Mouse (Mus musculus) forelimb bud, embryonic 11.5 days (tissue): Measurements from ENCODE around the gene Fv1.

ENCODE experiments used
- DNase-seq: peaks from one replicate; pipeline ENCODE4 v3.0.0-alpha.2; 2012; ENCODE audit warnings: low read depth, low spot score

The Fv1 gene

DNA sequence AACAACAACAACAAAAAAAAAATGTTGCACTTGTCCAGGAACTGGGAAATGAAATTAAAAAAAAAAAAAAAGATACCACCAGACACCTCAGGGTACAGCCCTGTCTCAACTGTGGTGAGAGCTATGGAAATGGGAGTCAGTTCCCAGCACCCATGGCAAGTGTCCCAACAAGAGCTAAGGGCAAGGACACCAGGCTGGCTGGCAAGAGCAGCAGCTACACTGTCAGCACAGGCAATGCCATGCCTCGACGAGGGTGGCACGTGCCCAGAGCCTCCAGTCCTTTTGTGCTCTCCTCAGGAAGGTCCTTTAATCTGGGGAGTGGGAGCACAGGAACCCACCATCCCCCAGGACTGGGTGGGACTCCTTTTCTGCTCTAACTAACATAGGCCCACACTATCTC, 15.4 kb downstream of the Fv1 start:
- no peak for DNase-seq

DNA sequence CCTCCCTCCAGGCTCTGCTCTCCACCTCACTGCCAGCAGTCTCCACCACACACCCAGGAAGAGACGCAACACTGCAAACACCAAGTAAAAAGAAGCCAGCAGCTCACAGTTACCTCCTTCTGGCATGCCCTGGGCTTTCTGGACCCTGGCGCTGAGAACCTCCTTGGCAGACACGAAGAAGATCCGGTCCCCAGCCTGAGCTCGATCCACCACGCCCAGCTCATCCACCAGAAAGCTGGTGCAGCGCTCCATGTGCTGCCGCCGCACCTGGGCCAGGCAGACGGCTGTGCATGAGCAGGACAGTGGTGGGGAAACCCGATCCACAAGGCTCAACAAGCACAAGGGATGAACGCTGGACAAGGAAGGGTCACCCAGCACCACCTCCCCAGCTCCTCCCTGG, 17.4 kb downstream of the Fv1 start:
- no peak for DNase-seq

DNA sequence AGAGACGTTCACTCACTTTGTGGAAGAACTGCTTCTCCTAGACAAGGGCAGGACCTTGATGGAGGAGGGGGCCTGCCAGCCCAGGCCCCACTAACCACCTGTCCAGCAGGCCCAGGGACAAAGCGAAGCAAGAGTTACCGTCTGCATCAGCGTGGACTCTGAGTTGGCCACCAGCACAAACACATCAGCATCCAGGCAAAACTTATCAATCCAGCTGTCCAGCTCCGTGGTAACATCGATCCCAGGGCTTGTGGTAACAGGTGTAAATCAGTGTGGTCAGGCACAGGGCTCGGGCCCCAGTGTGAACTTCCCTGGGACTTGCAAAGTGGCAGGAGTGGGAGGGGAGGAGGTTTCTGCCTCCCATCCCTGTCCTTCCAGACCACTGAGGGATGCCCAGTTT, 18.5 kb downstream of the Fv1 start:
- DNase-seq, result no peak

DNA sequence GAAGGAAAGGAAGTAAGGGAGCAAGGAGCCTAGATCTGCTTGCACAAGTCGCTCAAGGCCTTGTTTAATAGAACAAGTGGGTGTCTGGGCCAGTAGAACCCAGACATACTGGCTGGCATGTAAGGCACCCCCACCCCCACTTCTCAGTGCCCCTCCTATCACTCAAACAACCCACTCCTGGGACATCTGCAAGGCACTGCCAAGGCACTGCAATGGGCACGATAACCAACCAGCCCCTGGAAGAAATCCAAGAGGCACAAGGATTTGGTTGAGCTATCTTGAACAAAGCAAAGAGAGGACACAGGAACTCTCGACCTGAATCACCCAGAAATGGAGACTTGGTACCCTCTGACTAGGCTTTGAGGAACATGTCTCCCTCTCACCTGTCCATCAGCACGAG, 19.5 kb downstream of the Fv1 start:
- DNase-seq, result no peak

DNA sequence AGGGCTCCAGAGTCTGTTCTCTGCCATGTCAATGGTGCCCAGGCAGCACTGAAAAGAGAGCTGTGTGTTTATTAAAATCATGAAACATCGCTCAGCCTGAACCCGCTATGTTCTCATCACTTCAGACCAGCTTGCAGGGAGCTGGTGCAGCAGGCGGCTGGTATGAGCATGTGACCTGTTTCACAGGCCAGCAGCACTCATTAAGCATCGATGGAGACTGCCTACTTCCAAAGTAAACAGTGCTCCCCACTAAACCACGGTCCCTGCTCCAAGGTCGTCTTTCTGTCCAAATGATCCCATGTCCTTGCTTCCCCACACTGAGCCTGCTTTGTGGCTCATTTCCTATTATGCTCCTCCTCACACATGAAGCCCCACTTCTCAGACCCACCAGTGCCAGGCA, 21.6 kb downstream of the Fv1 start:
- no peak for DNase-seq

DNA sequence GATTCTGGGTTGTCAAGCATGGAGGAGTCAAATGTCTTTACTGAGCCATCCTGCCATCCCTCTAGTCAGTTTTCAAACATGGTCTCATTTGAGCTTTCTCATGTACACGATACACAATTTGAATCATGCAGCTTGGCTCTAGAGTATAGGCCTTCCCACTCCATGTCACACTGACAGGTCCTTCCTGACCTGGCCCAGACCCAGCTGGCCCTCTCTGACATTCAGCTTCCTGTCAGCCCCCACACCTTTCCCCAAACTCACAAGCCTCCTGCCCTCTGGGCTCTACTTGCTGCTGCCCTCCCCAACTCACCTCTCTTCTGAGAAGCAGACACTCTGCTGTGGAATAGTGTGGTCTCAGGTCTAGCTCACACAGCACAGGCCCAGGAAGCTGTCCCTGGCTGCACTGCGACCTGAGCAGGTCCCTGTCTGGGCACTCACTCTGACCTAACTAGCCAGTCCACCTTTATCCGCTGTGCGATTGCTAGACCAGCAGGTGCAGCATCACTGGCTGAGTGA, 27.1 kb downstream of the Fv1 start:
- no peak for DNase-seq

DNA sequence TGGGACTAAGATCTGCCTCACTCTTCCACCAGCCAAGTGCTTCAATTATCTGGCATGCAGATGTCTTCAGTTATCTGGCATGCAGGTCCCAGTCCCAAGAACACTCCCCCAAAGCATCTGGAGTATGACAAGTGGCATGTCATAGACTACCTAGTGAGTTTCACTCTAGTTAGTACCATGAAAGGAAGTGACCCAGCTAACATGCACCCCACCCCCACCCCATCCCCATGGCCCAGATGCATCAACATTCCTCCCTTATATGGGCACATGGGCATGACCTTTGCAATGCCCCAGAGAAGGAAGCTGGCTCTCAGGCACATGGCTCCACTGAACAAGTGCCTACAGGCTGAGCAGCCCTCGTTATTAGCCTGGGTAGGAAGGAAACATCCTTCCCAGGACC, 27.6 kb downstream of the Fv1 start:
- DNase-seq, result no peak

DNA sequence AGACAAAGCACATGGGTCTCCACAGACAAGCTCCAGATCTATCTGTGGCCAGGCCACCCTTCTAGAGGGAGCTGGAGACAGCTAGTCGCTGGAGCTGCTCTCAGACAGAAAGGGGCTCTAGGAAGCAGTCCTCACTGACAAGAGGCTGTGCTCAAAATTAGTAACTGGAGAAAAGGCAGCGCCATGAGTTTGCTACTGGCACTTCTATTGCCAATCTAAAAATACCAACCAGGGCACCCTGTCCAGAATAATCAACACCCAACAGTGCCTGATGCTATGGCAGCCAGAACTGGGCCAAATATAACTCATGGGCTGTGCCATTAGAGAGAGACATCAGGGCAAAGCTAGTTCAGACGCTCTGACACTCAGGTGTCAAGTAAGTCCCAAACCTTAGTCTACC, 28.6 kb downstream of the Fv1 start:
- no peak for DNase-seq

DNA sequence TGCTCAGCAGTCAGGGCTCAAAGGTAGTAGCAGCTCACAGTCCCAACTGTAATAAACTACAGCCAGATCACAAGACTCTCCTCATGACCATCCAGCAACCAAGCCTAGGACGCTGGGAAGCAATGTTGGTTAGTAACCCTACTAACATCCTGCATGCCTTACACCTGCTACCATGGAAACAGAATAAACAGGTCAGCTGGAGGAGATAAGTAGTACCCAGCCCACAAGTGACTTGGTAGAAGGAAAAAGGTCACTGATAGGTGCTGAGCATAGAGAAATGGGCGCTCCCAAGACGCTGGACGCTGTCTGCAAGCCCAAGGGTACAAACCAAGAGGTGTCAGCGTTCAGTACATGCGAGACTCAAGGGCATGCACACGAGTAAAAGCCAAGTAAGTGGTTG, 31.7 kb downstream of the Fv1 start:
- no peak for DNase-seq

DNA sequence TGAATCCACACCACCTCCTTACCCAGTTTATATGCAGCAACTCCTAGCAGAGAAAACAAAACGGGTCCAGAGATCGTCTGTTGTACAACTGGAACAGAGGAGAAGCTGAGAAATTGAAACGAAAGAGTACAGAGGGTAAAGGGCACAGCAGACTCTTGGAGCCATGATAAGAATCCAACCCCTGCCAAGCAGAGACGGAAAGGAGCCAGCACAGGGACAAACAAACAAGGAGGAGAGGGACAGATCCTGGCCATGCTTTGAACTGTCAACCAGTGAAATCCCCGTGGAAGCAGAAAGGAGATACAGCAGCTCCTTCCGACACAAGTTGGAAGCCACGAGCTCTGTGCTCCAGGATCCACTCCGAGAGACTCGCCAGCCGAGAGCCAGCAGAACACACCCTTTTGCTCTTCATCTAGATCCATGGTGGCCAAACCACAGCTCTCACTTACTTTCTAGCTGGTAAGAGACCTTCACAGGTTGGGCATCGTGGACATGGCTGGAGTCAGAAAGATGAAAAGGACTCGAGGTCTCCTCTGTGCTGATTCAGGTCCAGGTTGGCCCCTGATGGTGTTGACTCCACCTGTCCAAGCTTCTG, 34.2 kb downstream of the Fv1 start:
- DNase-seq, result no peak

DNA sequence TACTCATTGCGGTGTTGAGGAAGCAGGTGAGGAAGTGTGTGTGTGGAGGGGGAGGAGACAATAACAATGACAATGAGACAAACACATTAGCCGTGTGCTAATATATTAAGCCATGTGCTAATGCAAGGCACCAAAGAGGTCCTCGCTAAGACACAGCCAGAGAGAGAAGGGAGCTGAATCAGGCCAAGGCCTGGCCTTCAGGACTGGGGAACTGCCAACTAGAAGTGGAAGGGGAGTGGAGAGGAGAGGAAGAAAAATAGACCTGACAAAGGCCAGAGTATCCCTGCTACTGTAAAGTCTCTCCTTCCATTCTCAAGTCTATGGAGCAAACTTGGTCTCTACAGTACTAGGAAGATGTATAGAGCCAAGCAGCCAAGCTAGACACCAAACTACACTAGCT, 34.8 kb downstream of the Fv1 start:
- DNase-seq, result no peak

DNA sequence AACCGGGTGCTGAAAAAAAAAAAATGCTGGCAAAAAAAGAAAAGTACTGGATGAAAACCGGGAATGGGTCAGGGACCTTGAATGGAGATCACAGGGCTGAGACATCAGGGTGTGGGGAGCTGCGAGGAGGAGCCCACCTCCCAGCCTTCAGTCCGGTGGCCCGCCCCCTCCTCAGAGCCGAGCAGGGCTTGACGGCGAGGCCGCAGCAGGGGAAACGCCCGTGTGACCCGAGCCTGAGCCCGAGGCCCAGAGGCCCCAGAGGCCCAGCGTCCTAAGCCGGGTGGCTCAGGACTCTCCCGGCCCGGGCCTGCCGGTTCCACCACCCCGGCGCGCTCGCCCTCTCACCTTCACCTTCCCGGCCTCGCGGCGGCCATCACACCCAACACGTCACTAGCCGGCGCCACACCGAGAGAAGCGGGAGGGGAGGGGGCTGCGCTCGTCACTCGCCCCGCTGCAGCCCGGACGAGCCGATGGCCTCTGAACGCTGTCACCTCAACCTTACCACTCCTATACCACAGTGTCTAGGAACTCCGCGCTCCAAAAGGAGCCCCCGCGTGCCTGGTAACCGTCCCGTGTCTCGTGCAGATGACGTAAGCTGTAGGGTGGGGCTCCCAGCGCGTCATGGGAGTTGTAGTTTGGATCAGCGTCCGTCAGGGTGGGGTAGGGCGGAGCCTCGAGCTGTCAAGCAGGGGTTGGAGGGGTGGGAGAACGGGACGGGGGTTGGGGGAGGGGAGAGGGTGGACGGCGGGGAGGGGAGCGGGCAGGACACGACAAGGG, 35.7 kb downstream of the Fv1 start, which contains the start of gene Mfn2:
Gene Mfn2, minus strand, starts transcription at position 392 of the 777 bp plus-strand sequence.
- DNase-seq, result peak; percentile 90

DNA sequence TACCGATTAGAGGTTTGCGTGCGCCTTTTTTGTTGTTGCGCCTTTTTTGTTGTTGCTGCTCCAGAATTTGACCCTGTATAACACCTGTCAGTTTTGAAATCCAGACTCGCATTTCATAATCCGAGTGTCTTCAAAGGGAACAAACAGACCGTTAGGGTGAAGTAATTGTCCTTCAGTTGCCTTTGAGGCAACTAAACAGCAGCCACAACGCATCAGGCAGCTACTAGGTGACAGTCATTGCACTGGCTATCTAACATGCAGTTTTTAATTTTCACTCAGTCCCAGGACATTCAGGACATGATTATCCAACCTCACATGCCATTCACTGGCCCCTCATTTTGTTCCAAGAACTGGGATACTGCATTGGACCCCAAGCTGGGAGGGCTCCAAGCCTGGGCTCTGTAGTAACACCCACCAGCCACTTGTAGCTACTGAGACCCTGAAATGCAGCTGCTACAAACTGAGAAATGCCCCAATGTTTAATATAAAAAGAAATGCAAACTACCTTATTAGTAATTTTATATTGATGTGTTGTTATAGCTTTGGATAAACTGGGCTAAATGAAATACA, 36.4 kb downstream of the Fv1 start:
- no peak for DNase-seq

DNA sequence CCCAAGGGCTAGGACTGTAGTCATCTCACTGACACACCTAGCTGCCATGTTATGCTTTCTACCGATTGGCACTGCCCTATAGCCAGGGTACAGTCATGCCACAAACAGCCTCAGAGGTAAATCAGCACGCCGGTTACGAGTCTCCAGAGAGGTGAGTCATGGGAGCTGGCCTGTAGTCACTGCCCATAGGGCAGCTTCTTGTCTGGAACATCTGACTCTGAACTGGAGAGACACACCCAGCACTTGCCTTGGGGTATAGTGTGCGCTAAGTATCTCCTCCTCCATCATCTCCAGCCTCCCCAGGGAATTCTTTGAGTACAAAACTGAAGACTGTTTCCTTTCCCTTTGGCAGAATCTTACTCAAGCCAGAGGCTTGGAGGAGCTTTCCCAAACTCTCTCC, 37.5 kb downstream of the Fv1 start:
- no peak for DNase-seq

DNA sequence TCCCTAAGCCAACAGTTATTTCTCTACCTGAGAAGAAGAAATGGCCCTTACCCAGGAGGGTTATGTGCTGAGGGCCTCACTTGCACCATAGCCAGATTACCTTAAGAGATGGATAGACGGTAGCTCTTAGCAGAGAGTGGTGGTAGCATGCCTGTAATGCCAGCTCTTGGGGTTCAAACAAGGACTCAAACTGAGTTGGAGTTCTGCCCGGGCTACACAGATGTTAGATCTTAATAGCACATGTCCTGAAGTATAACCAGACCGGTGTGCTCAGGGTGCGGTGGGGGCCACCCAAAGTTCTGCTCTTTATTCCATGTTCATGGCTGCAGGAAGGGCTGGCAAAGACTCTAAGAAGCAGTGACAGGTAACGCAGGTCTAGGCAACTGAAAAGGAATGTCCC, 40.7 kb downstream of the Fv1 start:
- DNase-seq, result no peak

DNA sequence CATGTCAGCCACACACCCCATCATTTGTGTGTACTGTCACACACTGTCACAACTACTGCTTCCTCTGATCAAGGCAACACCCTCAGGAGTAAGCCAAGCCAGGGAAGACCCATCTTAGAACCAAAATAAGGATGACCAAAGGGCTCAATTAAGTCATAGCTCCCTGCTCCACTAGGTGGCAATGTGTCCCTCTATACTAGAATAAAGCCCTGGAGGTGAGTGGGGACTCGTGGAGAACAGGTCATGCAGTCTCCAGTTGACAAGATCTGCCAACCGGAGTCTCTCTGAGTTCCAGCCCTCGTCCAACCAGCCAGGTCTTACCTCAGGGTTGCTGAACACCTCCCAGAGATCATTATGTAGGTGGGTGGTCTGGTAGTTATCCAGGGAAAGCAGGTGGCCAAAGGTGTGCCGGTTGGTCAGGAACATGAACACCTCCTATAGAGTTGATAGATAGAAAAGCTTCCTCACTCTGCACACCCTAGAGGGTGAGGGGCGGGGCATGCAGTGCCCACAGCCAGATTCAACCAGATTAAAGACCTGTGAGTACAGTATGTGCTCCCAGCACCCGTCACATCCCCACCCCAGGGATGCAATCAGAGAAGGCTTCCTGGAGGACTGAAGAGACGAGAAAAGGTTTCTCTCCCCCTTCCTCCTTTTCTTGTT, 49.8 kb downstream of the Fv1 start:
- DNase-seq, result peak; percentile 48
